Mouse (Mus musculus) kidney, embryonic 15.5 days (tissue): ENCODE data around the gene Tnfrsf9. TPM values are rescaled to one million over a fixed set of nuclear protein-coding genes. Genes with fewer than 3 reads are reported as not detected.
A peak's percentile ranks its signal among the peaks of the same experiment; 100 is the strongest.
"Not testable (repeated sequence)": the region's sequence is repeated elsewhere in the genome, so short reads cannot be mapped to it uniquely, and the experiment has no call there.

Experiments used
- ATAC-seq: fragments of 200-750 bp; cut with Nextera tagmentation; replicated peaks from 2 replicates; pipeline ENCODE4 v1.8.0; 2017; ENCODE audit warnings: moderate TSS enrichment; ENCODE audit not compliant: low FRiP score
- H3K27ac ChIP-seq: fragments of 300-500 bp; sonication (generic); 2 replicates; pipeline ENCODE4 v1.5.1; 2015; ENCODE audit warnings: mild to moderate bottlenecking, inconsistent platforms
- H3K27me3 ChIP-seq: fragments of 300-500 bp; sonication (generic); 2 replicates; pipeline ENCODE4 v1.6.1; 2015; ENCODE audit warnings: inconsistent platforms
- H3K36me3 ChIP-seq: fragments of 300-500 bp; sonication (generic); 2 replicates; pipeline ENCODE4 v1.6.1; 2015; ENCODE audit warnings: inconsistent platforms
- H3K4me1 ChIP-seq: fragments of 300-500 bp; sonication (generic); 2 replicates; pipeline ENCODE4 v1.6.1; 2015; ENCODE audit warnings: inconsistent platforms
- H3K4me2 ChIP-seq: fragments of 300-500 bp; sonication (generic); 2 replicates; pipeline ENCODE4 v1.6.1; 2015; ENCODE audit warnings: moderate library complexity, mild to moderate bottlenecking, inconsistent platforms
- H3K4me3 ChIP-seq: fragments of 300-500 bp; sonication (generic); replicated peaks from 2 replicates; pipeline ENCODE4 v1.5.1; 2015; ENCODE audit warnings: mild to moderate bottlenecking, inconsistent platforms
- H3K9ac ChIP-seq: fragments of 300-500 bp; sonication (generic); 2 replicates; pipeline ENCODE4 v1.6.1; 2015; ENCODE audit warnings: mild to moderate bottlenecking, inconsistent platforms
- H3K9me3 ChIP-seq: fragments of 300-500 bp; sonication (generic); replicated peaks from 2 replicates; pipeline ENCODE4 v1.6.1; 2016; ENCODE audit warnings: inconsistent platforms
- WGBS: fragments of 180-500 bp; shearing (Covaris S2); methylation state at CpG from one replicate; pipeline ENCODE4 v1.1.7; 2015; ENCODE audit warnings: mixed read lengths; 5-methylcytosine and 5-hydroxymethylcytosine counted together
- polyA plus RNA-seq: library from polyadenylated mRNA; unstranded; fragments of >200 nt; fragmentation: Nextera tagmentation; extraction: Ambion mirVana; gene quantifications from 2 replicates; pipeline ENCODE4 v1.2.1, GENCODE M21; 2015

Tnfrsf9 gene
- polyA plus RNA-seq, 1 experiment from 2014 or later = 0.32 TPM

- Histone ChIP-seq H3K36me3 (peaks cover 75% of the 10 kb centered on the region), H3K27me3 (no peaks in the 10 kb centered on the region), H3K9me3 (no peaks in the 10 kb centered on the region), H3K4me1 (peaks cover 24% of the 10 kb centered on the region), H3K4me3 (no peak overlapping the region), H3K9ac (no peak overlapping the region), H3K27ac (no peak overlapping the region), H3K4me2 (no peak overlapping the region)
- ATAC-seq = no peak
- 47% methylated on average over 13 of the region's 13 CpGs for WGBS
These were observed 15.5 kb upstream of the Tnfrsf9 start for GRCm38 (mm10) chr4:150898716-150899365.

DNA sequence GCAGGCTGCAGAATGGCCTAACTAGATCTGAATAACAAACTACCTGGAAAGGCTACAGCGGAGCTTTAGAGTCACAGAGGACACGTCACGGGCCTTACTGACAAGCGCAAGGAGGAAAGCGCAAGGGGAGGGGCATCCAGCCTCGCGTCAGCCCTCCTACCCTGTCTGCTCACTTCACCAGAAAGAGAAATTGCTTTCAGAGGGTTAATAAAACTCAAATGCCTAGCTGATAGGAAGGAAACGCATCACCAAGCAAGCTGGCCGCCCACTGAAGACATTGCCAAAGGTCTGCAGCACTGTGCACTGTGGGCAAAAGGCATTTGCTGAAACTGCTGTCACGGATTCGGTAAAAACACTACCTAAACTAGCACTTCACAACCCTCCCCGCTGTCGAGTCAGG, 13.9 kb upstream of the Tnfrsf9 start:
- Histone ChIP-seq H3K27ac (no peak overlapping the region), H3K4me1 (peaks cover 18% of the 10 kb centered on the region), H3K4me3 (no peak overlapping the region), H3K9ac (no peak overlapping the region), H3K27me3 (no peaks in the 10 kb centered on the region), H3K36me3 (peaks cover 87% of the 10 kb centered on the region), H3K9me3 (no peaks in the 10 kb centered on the region), H3K4me2 (no peak overlapping the region)
- 89% methylated on average over 13 of the region's 13 CpGs for WGBS
- no peak for ATAC-seq

GRCm38 (mm10) chr4:150901651-150902050, 12.7 kb upstream of the Tnfrsf9 start:
- ATAC-seq = no peak
- H3K27ac ChIP-seq = peak overlapping the region; percentile 82
- H3K36me3 ChIP-seq = peaks cover 85% of the 10 kb centered on the region
- H3K9me3 ChIP-seq = no peaks in the 10 kb centered on the region
- H3K9ac ChIP-seq = no peak overlapping the region
- no peaks in the 10 kb centered on the region for H3K27me3 ChIP-seq
- WGBS = 49% methylated on average over 9 of the region's 9 CpGs
- no peak overlapping the region for H3K4me3 ChIP-seq
- no peak overlapping the region for H3K4me2 ChIP-seq
- peaks cover 14% of the 10 kb centered on the region; the same call in 1 of the 2 replicates for H3K4me1 ChIP-seq

- Histone ChIP-seq H3K9ac (no peak overlapping the region; the same call in 1 of the 2 replicates), H3K27ac (peak overlapping the region; percentile 82), H3K27me3 (no peaks in the 10 kb centered on the region), H3K4me3 (no peak overlapping the region), H3K4me2 (no peak overlapping the region), H3K9me3 (no peaks in the 10 kb centered on the region), H3K36me3 (peaks cover 85% of the 10 kb centered on the region), H3K4me1 (peaks cover 14% of the 10 kb centered on the region; the same call in 1 of the 2 replicates)
- 58% methylated on average over 12 of the region's 12 CpGs for WGBS
- ATAC-seq = peak; percentile 79
These were observed 12.3 kb upstream of the Tnfrsf9 start for GRCm38 (mm10) chr4:150902062-150902461.

GRCm38 (mm10) chr4:150903091-150903742, 11.1 kb upstream of the Tnfrsf9 start:
- no peak for ATAC-seq
- no peaks in the 10 kb centered on the region for H3K9me3 ChIP-seq
- H3K4me2 ChIP-seq = no peak overlapping the region
- no peak overlapping the region for H3K27ac ChIP-seq
- H3K36me3 ChIP-seq = peaks cover 77% of the 10 kb centered on the region
- H3K9ac ChIP-seq = no peak overlapping the region
- no peak overlapping the region for H3K4me3 ChIP-seq
- WGBS = 95% methylated on average over 14 of the region's 14 CpGs
- H3K27me3 ChIP-seq = no peaks in the 10 kb centered on the region
- H3K4me1 ChIP-seq = peaks cover 14% of the 10 kb centered on the region

- no peak for ATAC-seq
- Histone ChIP-seq H3K9me3 (no peaks in the 10 kb centered on the region), H3K9ac (no peak overlapping the region), H3K4me3 (no peak overlapping the region), H3K36me3 (peaks cover 44% of the 10 kb centered on the region), H3K4me1 (peaks cover 17% of the 10 kb centered on the region), H3K27ac (no peak overlapping the region), H3K27me3 (no peaks in the 10 kb centered on the region), H3K4me2 (no peak overlapping the region)
- 94% methylated on average over 8 of the region's 8 CpGs for WGBS
These were observed 7.3 kb upstream of the Tnfrsf9 start for GRCm38 (mm10) chr4:150907099-150907498.

DNA sequence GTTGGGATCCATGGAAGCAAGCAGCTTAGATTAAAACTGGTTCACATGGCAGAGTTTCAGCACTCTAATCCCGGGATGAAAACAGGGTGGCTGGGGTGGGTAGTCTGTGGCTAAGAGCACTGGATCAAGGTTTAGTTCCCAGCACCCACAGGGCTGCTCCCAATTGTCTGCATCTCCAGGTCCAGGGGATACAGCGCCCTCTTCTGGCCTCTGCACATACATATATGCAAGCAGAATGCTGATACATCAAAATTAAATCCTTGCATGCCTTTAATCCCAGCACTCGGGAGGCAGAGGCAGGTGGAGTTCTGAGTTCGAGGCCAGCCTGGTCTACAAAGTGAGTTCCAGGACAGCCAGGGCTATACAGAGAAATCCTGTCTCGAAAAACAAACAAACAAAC, 5.8 kb upstream of the Tnfrsf9 start:
- not testable (repeated sequence) for H3K27me3 ChIP-seq, ATAC-seq, H3K27ac ChIP-seq, H3K9me3 ChIP-seq, H3K9ac ChIP-seq
- Histone ChIP-seq H3K4me3 (peak overlapping the region; percentile 70; the same call in 1 of the 2 replicates), H3K4me2 (peak overlapping the region; percentile 74), H3K36me3 (peaks cover 30% of the 10 kb centered on the region), H3K4me1 (peaks cover 20% of the 10 kb centered on the region)
- 79% methylated on average over 5 of the region's 5 CpGs for WGBS

GRCm38 (mm10) chr4:150909451-150910156, 4.8 kb upstream of the Tnfrsf9 start:
- H3K9ac ChIP-seq = peak overlapping the region; percentile 77
- under 1% methylated on average over 56 of the region's 56 CpGs for WGBS
- H3K27ac ChIP-seq = peak overlapping the region; percentile 97

GRCm38 (mm10) chr4:150910164-150910951, 4.0 kb upstream of the Tnfrsf9 start:
- ATAC-seq = no peak
- Histone ChIP-seq H3K4me2 (peak overlapping the region; percentile 74), H3K27ac (peak overlapping the region; percentile 97), H3K36me3 (peaks cover 16% of the 10 kb centered on the region), H3K4me1 (peaks cover 31% of the 10 kb centered on the region), H3K4me3 (peak overlapping the region; percentile 70), H3K9me3 (no peaks in the 10 kb centered on the region), H3K9ac (no peak overlapping the region), H3K27me3 (no peaks in the 10 kb centered on the region)
- WGBS = 84% methylated on average over 19 of the region's 19 CpGs

More at GRCm38 (mm10) chr4:150909451-150910156, 4.8 kb upstream of the Tnfrsf9 start:
- peak overlapping the region; percentile 74 for H3K4me2 ChIP-seq
- peaks cover 22% of the 10 kb centered on the region for H3K36me3 ChIP-seq
- peaks cover 24% of the 10 kb centered on the region for H3K4me1 ChIP-seq
- peak; percentile 91 for ATAC-seq
- no peaks in the 10 kb centered on the region for H3K27me3 ChIP-seq
- no peaks in the 10 kb centered on the region for H3K9me3 ChIP-seq
- H3K4me3 ChIP-seq = peak overlapping the region; percentile 70

DNA sequence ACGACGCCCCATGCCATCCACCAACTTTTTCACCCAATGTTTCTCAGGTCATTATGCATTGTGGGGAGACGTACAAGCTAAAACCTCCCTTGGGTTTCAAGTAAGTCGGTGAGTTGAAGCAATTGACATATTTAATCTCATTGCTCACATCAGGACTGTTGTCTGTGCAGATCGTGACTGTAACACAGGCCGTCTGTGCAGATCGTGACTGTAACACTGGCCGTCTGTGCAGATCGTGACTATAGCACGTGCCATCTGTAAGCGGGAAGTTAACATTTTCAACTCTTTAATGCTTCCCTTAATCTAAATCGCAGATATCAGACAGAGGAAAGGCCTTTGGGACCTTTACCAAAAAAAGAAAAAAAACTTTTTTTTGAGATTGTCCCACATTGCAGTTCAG, 619 bp upstream of the Tnfrsf9 start:
- no peak for ATAC-seq
- peak overlapping the region; percentile 73 for H3K4me3 ChIP-seq
- H3K4me2 ChIP-seq = peak overlapping the region; percentile 71
- H3K27me3 ChIP-seq = no peaks in the 10 kb centered on the region
- WGBS = 16% methylated on average over 12 of the region's 12 CpGs
- no peaks in the 10 kb centered on the region for H3K36me3 ChIP-seq
- H3K4me1 ChIP-seq = peaks cover 30% of the 10 kb centered on the region
- H3K27ac ChIP-seq = peak overlapping the region; percentile 94
- peak overlapping the region; percentile 65 for H3K9ac ChIP-seq
- no peaks in the 10 kb centered on the region for H3K9me3 ChIP-seq

DNA sequence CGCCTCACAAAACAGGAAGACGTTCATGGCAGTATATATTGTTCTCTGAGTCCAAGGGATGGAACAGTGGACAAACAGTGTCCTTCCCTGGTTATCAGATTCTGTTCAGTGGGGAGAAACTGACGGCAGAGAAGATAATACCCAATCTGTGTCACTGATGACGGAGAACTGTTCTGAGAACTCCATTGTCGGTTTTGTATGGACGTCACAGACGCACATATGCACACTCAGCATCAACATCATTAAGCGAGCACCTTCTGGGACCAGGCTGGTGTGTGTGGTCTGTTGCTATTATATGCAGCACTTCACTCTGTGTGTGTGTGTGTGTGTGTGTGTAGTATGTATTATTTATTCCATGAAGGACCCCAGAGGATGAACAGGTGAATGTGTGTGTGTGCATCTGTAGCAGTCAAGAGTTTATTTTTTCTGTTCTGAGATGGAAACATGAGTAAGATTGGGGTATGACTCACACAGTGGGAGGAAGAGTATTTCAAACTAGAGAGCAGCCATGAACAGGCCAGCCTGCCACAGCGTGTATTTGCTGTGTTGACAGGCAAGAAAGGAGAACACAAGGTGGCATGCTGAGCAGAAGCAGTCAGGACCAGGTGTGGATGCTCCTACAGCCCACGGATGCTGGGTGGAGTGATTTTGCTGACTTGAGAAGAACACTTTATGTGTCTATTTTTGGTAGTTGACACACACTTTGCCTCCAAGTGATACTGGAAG, 982 bp downstream of the Tnfrsf9 start:
- no peaks in the 10 kb centered on the region for H3K36me3 ChIP-seq
- H3K4me3 ChIP-seq = peak overlapping the region; percentile 73
- ATAC-seq = no peak
- 56% methylated on average over 10 of the region's 10 CpGs for WGBS
- H3K9me3 ChIP-seq = no peaks in the 10 kb centered on the region
- peaks cover 21% of the 10 kb centered on the region for H3K4me1 ChIP-seq
- H3K4me2 ChIP-seq = peak overlapping the region; percentile 71
- H3K27ac ChIP-seq = peak overlapping the region; percentile 94
- H3K9ac ChIP-seq = peak overlapping the region; percentile 65
- no peaks in the 10 kb centered on the region for H3K27me3 ChIP-seq
